Mouse (Mus musculus): Measurements from ENCODE around the gene Phkg1. TPM values are rescaled to one million over a fixed set of nuclear protein-coding genes. Genes with fewer than 3 reads are reported as not detected.

Gene Phkg1
- total RNA-seq, 2 experiments from 2014 or later: 13.8 to 16.3 TPM

- no peak for DNase-seq (ENCODE audit: low spot score in 2 of 2)
- intact Hi-C loops (cut with DNase I): no loop called here
Observed at GRCm38 (mm10) chr5:129855163-129855562, 43.2 kb downstream of the Phkg1 start.

GRCm38 (mm10) chr5:129847558-129847820, 50.9 kb downstream of the Phkg1 start:
- no peak for DNase-seq (ENCODE audit: low spot score in 2 of 2)
- intact Hi-C loops (cut with DNase I): no loop called here

- intact Hi-C loops (cut with DNase I): no loop called here
Observed at GRCm38 (mm10) chr5:129846752-129847557, 51.4 kb downstream of the Phkg1 start, which contains the start of gene Sumf2. Gene Sumf2 (plus strand): TSS chr5:129846986.

GRCm38 (mm10) chr5:129844848-129845247, 53.5 kb downstream of the Phkg1 start:
- intact Hi-C loops (cut with DNase I): no loop called here
- DNase-seq (ENCODE audit: low spot score in 2 of 2): no peak

More at GRCm38 (mm10) chr5:129846752-129847557, 51.4 kb downstream of the Phkg1 start, which contains the start of gene Sumf2:
- DNase-seq (ENCODE audit: low spot score in 2 of 2): peak; percentile 96

Other genes starting within 250 kb of the Phkg1 start
- gene Zfp11, start 228.4 kb downstream of the Phkg1 start, total RNA-seq (2021): 1 to 10 TPM; 6.4 to 8.2 TPM
- not detected for gene Sept14, start 190.0 kb downstream of the Phkg1 start, total RNA-seq (2021)
- 10 to 100 TPM; 73.6 to 77.1 TPM for gene Mrps17, start 183.1 kb downstream of the Phkg1 start, total RNA-seq (2021)
- gene Nipsnap2, start 173.5 kb downstream of the Phkg1 start, total RNA-seq (2021): 10 to 100 TPM; 78.8 to 80.8 TPM
- gene Psph, start 111.1 kb downstream of the Phkg1 start, total RNA-seq (2021): 10 to 100 TPM; 21.6 to 23.2 TPM
- 10 to 100 TPM; 17.3 to 22.5 TPM for gene Sumf2, start 51.6 kb downstream of the Phkg1 start, total RNA-seq (2021)
- gene Chchd2, start 11.1 kb downstream of the Phkg1 start, total RNA-seq (2021): 100 to 1,000 TPM; 406 to 444 TPM
- 1 to 10 TPM; 5.1 to 5.6 TPM for gene Zbed5, start 2.8 kb downstream of the Phkg1 start, total RNA-seq (2021)
- gene Nupr1l, start 10.0 kb upstream of the Phkg1 start, total RNA-seq (2021): 1 to 10 TPM; 1.1 to 3.8 TPM
- 10 to 100 TPM; 45.5 to 45.8 TPM for gene Vkorc1l1, start 43.4 kb upstream of the Phkg1 start, total RNA-seq (2021)
- 10 to 100 TPM; 10.5 to 11.8 TPM for gene Gusb, start 104.5 kb upstream of the Phkg1 start, total RNA-seq (2021)
- 10 to 100 TPM; 17.7 to 19.9 TPM for gene Asl, start 130.7 kb upstream of the Phkg1 start, total RNA-seq (2021)
- 10 to 100 TPM; 33.9 to 36.6 TPM for gene Crcp, start 130.7 kb upstream of the Phkg1 start, total RNA-seq (2021)
- gene Tpst1, start 174.8 kb upstream of the Phkg1 start, total RNA-seq (2021): 10 to 100 TPM; 33.2 to 35.3 TPM
- gene Kctd7, start 246.3 kb upstream of the Phkg1 start, total RNA-seq (2021): 10 to 100 TPM in 1 of 2 experiments, 1 to 10 TPM in 1; 9.4 to 13.1 TPM

Measured in left cerebral cortex, postnatal 36 days (tissue).